Mouse (Mus musculus) liver, embryonic 11.5 days (tissue): ENCODE results near the gene Spindoc. TPM values are rescaled to one million over a fixed set of nuclear protein-coding genes. Genes with fewer than 3 reads are reported as not detected.

Source experiments
- ATAC-seq: fragments of 200-750 bp; cut with Nextera tagmentation; replicated peaks from 2 replicates; pipeline ENCODE4 v1.8.0; 2017; ENCODE audit warnings: moderate number of reproducible peaks, mild to moderate bottlenecking, moderate TSS enrichment, moderate library complexity; ENCODE audit not compliant: low FRiP score
- DNase-seq: peaks from one replicate; pipeline ENCODE4 v3.0.0-alpha.2; 2017; ENCODE audit warnings: low spot score
- H3K27ac ChIP-seq: fragments of 300-500 bp; sonication (generic); 2 replicates; pipeline ENCODE4 v1.5.1; 2014; ENCODE audit warnings: mild to moderate bottlenecking, low read depth, low read length, control low read depth
- H3K27me3 ChIP-seq: fragments of 300-500 bp; sonication (generic); replicated peaks from 2 replicates; pipeline ENCODE4 v1.6.1; 2014; ENCODE audit warnings: low read length, mixed read lengths; ENCODE audit not compliant: control insufficient read depth, insufficient read depth
- H3K36me3 ChIP-seq: fragments of 300-500 bp; sonication (generic); 2 replicates; pipeline ENCODE4 v1.6.1; 2014; ENCODE audit warnings: mild to moderate bottlenecking, low read length, moderate library complexity, mixed read lengths; ENCODE audit not compliant: control insufficient read depth, insufficient read depth
- H3K4me1 ChIP-seq: fragments of 300-500 bp; sonication (generic); replicated peaks from 2 replicates; pipeline ENCODE4 v1.6.1; 2014; ENCODE audit warnings: low read length, mixed read lengths; ENCODE audit not compliant: control insufficient read depth, insufficient read depth
- H3K4me2 ChIP-seq: fragments of 300-500 bp; sonication (generic); 2 replicates; pipeline ENCODE4 v1.6.1; 2014; ENCODE audit warnings: mild to moderate bottlenecking, control low read depth, moderate library complexity
- H3K4me3 ChIP-seq: fragments of 300-500 bp; sonication (generic); 2 replicates; pipeline ENCODE4 v1.5.1; 2014; ENCODE audit warnings: low read depth, low read length, control low read depth
- H3K9ac ChIP-seq: fragments of 300-500 bp; sonication (generic); 2 replicates; pipeline ENCODE4 v1.6.1; 2014; ENCODE audit warnings: low read depth, low read length, control low read depth
- H3K9me3 ChIP-seq: fragments of 300-500 bp; sonication (generic); 2 replicates; pipeline ENCODE4 v1.6.1; 2016; ENCODE audit warnings: low read length, inconsistent platforms, mixed read lengths; ENCODE audit not compliant: control insufficient read depth
- WGBS: fragments of 180-500 bp; shearing (Covaris S2); extraction: QIAGEN DNeasy Blood & Tissue Kit; methylation state at CpG from one replicate; pipeline ENCODE4 v1.1.7; 2014; 5-methylcytosine and 5-hydroxymethylcytosine counted together
- polyA plus RNA-seq: library from polyadenylated mRNA; unstranded; fragments of >200 nt; fragmentation: Nextera tagmentation; extraction: Ambion mirVana; gene quantifications from 2 replicates; pipeline ENCODE4 v1.2.1, GENCODE M21; 2014

The Spindoc gene
- polyA plus RNA-seq, 1 experiment from 2014 or later: 16.7 TPM

DNA sequence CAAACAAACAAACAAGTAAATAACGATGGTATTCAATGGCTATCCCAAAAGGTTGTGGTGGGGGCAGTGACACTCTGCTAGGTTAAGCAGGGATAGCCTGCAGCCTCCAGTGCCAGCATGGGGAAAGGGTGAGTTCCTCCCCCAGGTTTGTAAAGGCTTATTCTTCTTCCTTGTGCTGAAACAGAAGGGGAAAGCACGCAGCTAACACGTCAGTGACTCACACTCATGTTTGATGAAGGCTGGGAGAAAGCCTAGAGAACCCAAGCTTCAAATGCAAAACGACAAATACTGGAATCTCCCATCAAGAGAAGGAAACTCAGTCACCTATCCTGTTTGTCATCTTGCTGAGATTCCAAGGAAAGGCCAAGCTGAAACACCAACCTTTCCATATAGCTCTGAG is 47.1 kb downstream of the Spindoc start:
- Histone ChIP-seq H3K4me3 (no peak overlapping the region), H3K4me1 (peaks cover 31% of the 10 kb centered on the region), H3K27ac (no peak overlapping the region), H3K4me2 (no peak overlapping the region), H3K27me3 (no peaks in the 10 kb centered on the region), H3K9ac (no peak overlapping the region), H3K9me3 (no peaks in the 10 kb centered on the region), H3K36me3 (no peaks in the 10 kb centered on the region; the same call in 1 of the 2 replicates)
- WGBS: 75% methylated on average over 4 of the region's 4 CpGs
- ATAC-seq (no peak), DNase-seq (no peak)

GRCm38 (mm10) chr19:7334049-7334448 is 48.7 kb downstream of the Spindoc start:
- H3K36me3 ChIP-seq: peaks cover 2% of the 10 kb centered on the region
- H3K4me1 ChIP-seq: peaks cover 18% of the 10 kb centered on the region
- H3K9me3 ChIP-seq: no peaks in the 10 kb centered on the region
- no peak overlapping the region for H3K27ac ChIP-seq
- no peak overlapping the region for H3K9ac ChIP-seq
- WGBS: 77% methylated on average over 2 of the region's 2 CpGs
- ATAC-seq (no peak), DNase-seq (no peak)
- H3K4me2 ChIP-seq: no peak overlapping the region
- no peak overlapping the region for H3K4me3 ChIP-seq
- no peaks in the 10 kb centered on the region for H3K27me3 ChIP-seq

GRCm38 (mm10) chr19:7321391-7321790 is 61.4 kb downstream of the Spindoc start:
- H3K4me1 ChIP-seq: peaks cover 11% of the 10 kb centered on the region
- no peaks in the 10 kb centered on the region for H3K9me3 ChIP-seq
- H3K9ac ChIP-seq: no peak overlapping the region
- H3K27me3 ChIP-seq: no peaks in the 10 kb centered on the region
- H3K4me3 ChIP-seq: no peak overlapping the region
- 86% methylated on average over 3 of the region's 3 CpGs for WGBS
- no peak overlapping the region for H3K27ac ChIP-seq
- no peak for ATAC-seq
- no peaks in the 10 kb centered on the region; the same call in 1 of the 2 replicates for H3K36me3 ChIP-seq
- no peak for DNase-seq
- H3K4me2 ChIP-seq: no peak overlapping the region

- Histone ChIP-seq H3K9ac (no peak overlapping the region), H3K36me3 (no peaks in the 10 kb centered on the region), H3K27ac (no peak overlapping the region), H3K9me3 (no peaks in the 10 kb centered on the region), H3K4me3 (no peak overlapping the region), H3K4me1 (peaks cover 18% of the 10 kb centered on the region), H3K27me3 (no peaks in the 10 kb centered on the region), H3K4me2 (no peak overlapping the region)
- ATAC-seq (no peak), DNase-seq (no peak)
- 59% methylated on average over 2 of the region's 2 CpGs for WGBS
Observed at GRCm38 (mm10) chr19:7320181-7320580, 62.6 kb downstream of the Spindoc start.

- no peak overlapping the region for H3K9ac ChIP-seq
- H3K4me1 ChIP-seq: peaks cover 26% of the 10 kb centered on the region
- H3K4me2 ChIP-seq: no peak overlapping the region
- no peak overlapping the region for H3K4me3 ChIP-seq
- no peaks in the 10 kb centered on the region for H3K27me3 ChIP-seq
- WGBS: 71% methylated on average over 4 of the region's 4 CpGs
- no peaks in the 10 kb centered on the region for H3K9me3 ChIP-seq
- H3K36me3 ChIP-seq: no peaks in the 10 kb centered on the region
- DNase-seq (no peak), ATAC-seq (no peak)
- no peak overlapping the region for H3K27ac ChIP-seq
Observed at GRCm38 (mm10) chr19:7317716-7318115, 65.1 kb downstream of the Spindoc start.

- Histone ChIP-seq H3K9ac (no peak overlapping the region), H3K4me2 (no peak overlapping the region), H3K9me3 (no peaks in the 10 kb centered on the region), H3K4me3 (no peak overlapping the region), H3K27me3 (no peaks in the 10 kb centered on the region), H3K27ac (no peak overlapping the region), H3K36me3 (no peaks in the 10 kb centered on the region), H3K4me1 (peaks cover 29% of the 10 kb centered on the region)
- 76% methylated on average over 4 of the region's 4 CpGs for WGBS
- DNase-seq: no peak
- no peak for ATAC-seq
Observed at GRCm38 (mm10) chr19:7316822-7317221, 66.0 kb downstream of the Spindoc start.

DNA sequence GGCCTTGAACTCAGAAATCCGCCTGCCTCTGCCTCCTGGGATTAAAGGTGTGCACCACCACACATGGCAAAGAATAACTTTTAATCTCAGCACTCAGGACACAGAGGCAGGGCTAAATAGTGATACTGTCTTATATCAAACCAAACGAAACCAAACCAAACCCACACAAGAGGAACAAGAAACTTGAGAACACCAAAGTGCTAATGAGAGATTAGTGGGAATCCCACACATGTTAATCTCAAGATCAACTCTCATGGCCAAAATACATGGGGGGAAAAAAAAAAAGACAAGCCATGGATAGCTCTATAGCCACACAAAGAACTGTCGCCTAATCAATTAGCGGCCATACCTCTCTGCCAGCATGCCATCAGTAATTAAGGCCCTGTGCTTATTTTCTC is 67.2 kb downstream of the Spindoc start:
- no peak overlapping the region for H3K4me2 ChIP-seq
- WGBS: 87% methylated on average over 4 of the region's 4 CpGs
- peaks cover 37% of the 10 kb centered on the region for H3K4me1 ChIP-seq

DNA sequence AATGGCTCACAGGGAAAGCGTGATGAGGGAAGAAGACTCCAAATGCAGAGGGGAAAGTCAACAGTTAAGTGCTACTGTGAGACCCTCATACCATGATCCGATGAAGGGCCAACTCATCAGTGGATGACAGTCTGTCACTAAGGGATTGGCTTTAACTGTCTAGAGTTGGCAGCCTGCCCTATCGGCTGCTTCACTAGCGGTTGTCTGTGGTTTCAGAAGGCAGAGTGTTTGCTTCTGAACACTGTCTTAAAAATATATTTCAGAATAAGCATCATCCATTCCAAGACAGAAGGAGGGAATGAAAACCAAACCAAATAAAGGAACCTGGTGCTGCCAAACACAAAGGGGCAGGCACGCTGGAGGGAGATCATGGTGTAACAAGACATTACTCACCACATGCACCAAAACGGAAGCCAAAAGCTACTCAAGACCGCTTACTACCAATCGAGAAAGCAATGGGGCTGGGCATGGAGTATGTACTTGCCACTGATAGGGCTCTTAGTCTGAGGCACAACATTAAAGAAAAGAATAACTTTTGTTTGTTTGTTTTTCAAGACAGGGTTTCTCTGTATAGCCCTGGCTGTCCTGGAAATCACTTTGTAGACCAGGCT is 67.7 kb downstream of the Spindoc start:
- Histone ChIP-seq H3K27me3 (no peaks in the 10 kb centered on the region), H3K9ac (no peak overlapping the region), H3K36me3 (no peaks in the 10 kb centered on the region), H3K27ac (no peak overlapping the region), H3K4me3 (no peak overlapping the region), H3K4me1 (peaks cover 42% of the 10 kb centered on the region), H3K4me2 (no peak overlapping the region), H3K9me3 (no peaks in the 10 kb centered on the region)
- ATAC-seq: no peak
- 74% methylated on average over 8 of the region's 8 CpGs for WGBS
- DNase-seq: no peak

More for the DNA sequence above, 67.2 kb downstream of the Spindoc start:
- Histone ChIP-seq H3K4me3 (no peak overlapping the region), H3K9me3 (no peaks in the 10 kb centered on the region), H3K9ac (no peak overlapping the region), H3K27me3 (no peaks in the 10 kb centered on the region), H3K36me3 (no peaks in the 10 kb centered on the region), H3K27ac (no peak overlapping the region)
- no peak for DNase-seq
- ATAC-seq: no peak

- WGBS: 43% methylated on average over 2 of the region's 2 CpGs
- no peak overlapping the region for H3K4me2 ChIP-seq
Observed at GRCm38 (mm10) chr19:7313660-7314059, 69.1 kb downstream of the Spindoc start.

More at GRCm38 (mm10) chr19:7313660-7314059, 69.1 kb downstream of the Spindoc start:
- DNase-seq (no peak), ATAC-seq (no peak)
- Histone ChIP-seq H3K27me3 (no peaks in the 10 kb centered on the region), H3K9me3 (no peaks in the 10 kb centered on the region), H3K9ac (no peak overlapping the region), H3K4me3 (no peak overlapping the region), H3K4me1 (peaks cover 57% of the 10 kb centered on the region), H3K36me3 (no peaks in the 10 kb centered on the region), H3K27ac (no peak overlapping the region)
